Mouse (Mus musculus) 3134 (cell line): ENCODE results near the gene Gjb4.
A peak's percentile ranks its signal among the peaks of the same experiment; 100 is the strongest.

Source experiments
- DNase-seq: peaks from one replicate; pipeline ENCODE4 v3.0.0-alpha.2; 2011; ENCODE audit warnings: low spot score; ENCODE audit not compliant: insufficient read length; ENCODE audit errors: extremely low read depth

Gjb4 gene

GRCm38 (mm10) chr4:127352594-127352993 lies 1.3 kb downstream of the Gjb4 start:
- peak; percentile 80 for DNase-seq

GRCm38 (mm10) chr4:127349560-127350300 lies 4.2 kb downstream of the Gjb4 start:
- DNase-seq = peak; percentile 67

GRCm38 (mm10) chr4:127345000-127345399 lies 8.9 kb downstream of the Gjb4 start:
- DNase-seq = no peak

- no peak for DNase-seq
These were observed 12.5 kb downstream of the Gjb4 start for GRCm38 (mm10) chr4:127341372-127341771.

GRCm38 (mm10) chr4:127337668-127338067 lies 16.2 kb downstream of the Gjb4 start:
- no peak for DNase-seq

GRCm38 (mm10) chr4:127334870-127335504 lies 18.9 kb downstream of the Gjb4 start:
- no peak for DNase-seq

GRCm38 (mm10) chr4:127331171-127331570 lies 22.7 kb downstream of the Gjb4 start:
- no peak for DNase-seq

GRCm38 (mm10) chr4:127330181-127331100 lies 23.4 kb downstream of the Gjb4 start, which contains the start of gene Gjb3:
Gene Gjb3, minus strand, starts transcription at chr4:127330844.
- peak; percentile 82 for DNase-seq

GRCm38 (mm10) chr4:127329751-127330150 lies 24.1 kb downstream of the Gjb4 start:
- peak; percentile 46 for DNase-seq

GRCm38 (mm10) chr4:127329046-127329445 lies 24.8 kb downstream of the Gjb4 start:
- DNase-seq = no peak

- no peak for DNase-seq
These were observed 25.5 kb downstream of the Gjb4 start for GRCm38 (mm10) chr4:127328378-127328777.

- no peak for DNase-seq
These were observed 26.1 kb downstream of the Gjb4 start for GRCm38 (mm10) chr4:127327749-127328148.

- peak; percentile 51 for DNase-seq
These were observed 26.6 kb downstream of the Gjb4 start for GRCm38 (mm10) chr4:127327258-127327657.

- DNase-seq = no peak
These were observed 28.6 kb downstream of the Gjb4 start for GRCm38 (mm10) chr4:127325276-127325675.

GRCm38 (mm10) chr4:127324759-127325158 lies 29.1 kb downstream of the Gjb4 start:
- DNase-seq = peak; percentile 63

GRCm38 (mm10) chr4:127324296-127324695 lies 29.6 kb downstream of the Gjb4 start:
- DNase-seq = no peak

GRCm38 (mm10) chr4:127323651-127324050 lies 30.2 kb downstream of the Gjb4 start:
- no peak for DNase-seq

GRCm38 (mm10) chr4:127319613-127320012 lies 34.3 kb downstream of the Gjb4 start:
- no peak for DNase-seq

- no peak for DNase-seq
These were observed 36.7 kb downstream of the Gjb4 start for GRCm38 (mm10) chr4:127317143-127317542.

- DNase-seq = no peak
These were observed 38.1 kb downstream of the Gjb4 start for GRCm38 (mm10) chr4:127315753-127316152.

GRCm38 (mm10) chr4:127314585-127314984 lies 39.3 kb downstream of the Gjb4 start:
- no peak for DNase-seq
